ENCODE assay signal across 16 mouse cellular contexts in genomic region chr14:98929276-98929675, GRCm38 (mm10).
DNase-seq lines count a peak whose midpoint lies in the region; ATAC-seq and TF ChIP-seq lines count a peak whose summit lies in the region.
"Had no signal": no experiment of that assay in that cellular context is flagged by ENCODE, and none has a peak within 500 bp of the region (broad histone marks: within the 10 kb centered on the region; RNA-seq: fewer than 3 reads in every experiment).

No protein-coding gene starts in this region.

- intact Hi-C loops in heart, postnatal 10 days (cut with DNase I), result no loop called here

- no peak for TF ChIP-seq CTCF in liver, postnatal 0 days (IDR thresholded peaks at IDR 0.05; ENCODE audit: low read depth)

- no peak for TF ChIP-seq EP300 in liver, postnatal 0 days (IDR thresholded peaks at IDR 0.05; ENCODE audit: low read depth)

- no peak overlapping the region for H3K4me2 ChIP-seq in liver, postnatal 0 days (ENCODE audit: low read depth, low read length)
- H3K4me2 ChIP-seq in liver, embryonic 11.5 days, result no peak overlapping the region
- no peak overlapping the region for H3K4me2 ChIP-seq in hindbrain, embryonic 14.5 days (replicated peaks)
- H3K4me2 ChIP-seq: embryonic facial prominence, embryonic 15.5 days; hindbrain, embryonic 13.5 days; limb, embryonic 12.5 days; neural tube, embryonic 12.5 days; stomach, embryonic 15.5 days had no signal

- no peaks in the 10 kb centered on the region for H3K27me3 ChIP-seq in liver, postnatal 0 days (ENCODE audit: insufficient read depth, low read length)
- H3K27me3 ChIP-seq in liver, embryonic 11.5 days (replicated peaks; ENCODE audit: control insufficient read depth, insufficient read depth, low read length), result no peaks in the 10 kb centered on the region
- no peaks in the 10 kb centered on the region for H3K27me3 ChIP-seq in hindbrain, embryonic 14.5 days (ENCODE audit: control insufficient read depth, insufficient read depth, low read length)
- H3K27me3 ChIP-seq: embryonic facial prominence, embryonic 15.5 days; hindbrain, embryonic 13.5 days; limb, embryonic 12.5 days; megakaryocyte, embryonic 14.5 days; neural tube, embryonic 12.5 days; stomach, embryonic 15.5 days had no signal

- no peaks in the 10 kb centered on the region for H3K36me3 ChIP-seq in liver, postnatal 0 days (replicated peaks; ENCODE audit: insufficient read depth, low read length)
- H3K36me3 ChIP-seq in liver, embryonic 11.5 days (ENCODE audit: control insufficient read depth, insufficient read depth, low read length), result no peaks in the 10 kb centered on the region
- H3K36me3 ChIP-seq in hindbrain, embryonic 14.5 days (replicated peaks; ENCODE audit: control insufficient read depth, insufficient read depth), result no peaks in the 10 kb centered on the region
- H3K36me3 ChIP-seq: embryonic facial prominence, embryonic 15.5 days; hindbrain, embryonic 13.5 days; limb, embryonic 12.5 days; neural tube, embryonic 12.5 days; stomach, embryonic 15.5 days had no signal

- WGBS in liver, postnatal 0 days (ENCODE audit: insufficient replicate concordance), result 50% methylated on average over 2 of the region's 2 CpGs
- 62% methylated on average over 2 of the region's 2 CpGs for WGBS in liver, embryonic 11.5 days
- 88% methylated on average over 2 of the region's 2 CpGs for WGBS in hindbrain, embryonic 14.5 days

- no peak overlapping the region for H3K9ac ChIP-seq in liver, postnatal 0 days (replicated peaks)
- H3K9ac ChIP-seq in liver, embryonic 11.5 days (ENCODE audit: low read depth, low read length), result no peak overlapping the region
- H3K9ac ChIP-seq in hindbrain, embryonic 14.5 days, result no peak overlapping the region
- H3K9ac ChIP-seq: embryonic facial prominence, embryonic 15.5 days; hindbrain, embryonic 13.5 days; limb, embryonic 12.5 days; neural tube, embryonic 12.5 days; stomach, embryonic 15.5 days had no signal

- H3K4me3 ChIP-seq in liver, postnatal 0 days (ENCODE audit: low read depth, low read length), result no peak overlapping the region
- no peak overlapping the region for H3K4me3 ChIP-seq in liver, embryonic 11.5 days (ENCODE audit: low read depth, low read length)
- no peak overlapping the region for H3K4me3 ChIP-seq in hindbrain, embryonic 14.5 days (replicated peaks; ENCODE audit: low read length)
- H3K4me3 ChIP-seq: embryonic facial prominence, embryonic 15.5 days; hindbrain, embryonic 13.5 days; limb, embryonic 12.5 days; megakaryocyte, embryonic 14.5 days; neural tube, embryonic 12.5 days; stomach, embryonic 15.5 days had no signal

- no peaks in the 10 kb centered on the region for H3K9me3 ChIP-seq in liver, postnatal 0 days (ENCODE audit: low read length)
- H3K9me3 ChIP-seq in liver, embryonic 11.5 days (ENCODE audit: control insufficient read depth, low read length), result no peaks in the 10 kb centered on the region
- no peaks in the 10 kb centered on the region for H3K9me3 ChIP-seq in hindbrain, embryonic 14.5 days (ENCODE audit: control insufficient read depth, low read length)
- H3K9me3 ChIP-seq: embryonic facial prominence, embryonic 15.5 days; hindbrain, embryonic 13.5 days; limb, embryonic 12.5 days; neural tube, embryonic 12.5 days; stomach, embryonic 15.5 days had no signal

- H3K27ac ChIP-seq in liver, postnatal 0 days (ENCODE audit: low read depth), result no peak overlapping the region
- H3K27ac ChIP-seq in liver, embryonic 11.5 days (ENCODE audit: low read depth, low read length), result no peak overlapping the region
- H3K27ac ChIP-seq in hindbrain, embryonic 14.5 days, result no peak overlapping the region
- H3K27ac ChIP-seq: embryonic facial prominence, embryonic 15.5 days; hindbrain, embryonic 13.5 days; limb, embryonic 12.5 days; neural tube, embryonic 12.5 days; stomach, embryonic 15.5 days had no signal

- peak; percentile 22 for DNase-seq in liver, postnatal 0 days
- DNase-seq in liver, embryonic 11.5 days (ENCODE audit: low spot score), result no peak
- DNase-seq in adipocyte (ENCODE audit: low spot score), result peak; percentile 56
- peak; percentile 52 to 59 for DNase-seq in heart, postnatal 10 days
- peak; percentile 52 for DNase-seq in lung, postnatal 10 days
- no peak for DNase-seq in cerebellum, postnatal 4 days (ENCODE audit: low spot score in 2 of 2)
- no peak for DNase-seq in hindbrain, embryonic 14.5 days (ENCODE audit: low spot score)
- no peak for DNase-seq in cerebellum, adult 9-11 months
- DNase-seq: cerebellum, adult 9-10 months; right cerebral cortex, adult 18-20 months had no signal

- ATAC-seq in liver, postnatal 0 days, result no peak
- ATAC-seq in liver, embryonic 11.5 days (replicated peaks; ENCODE audit: low FRiP score), result no peak
- ATAC-seq in hindbrain, embryonic 14.5 days (ENCODE audit: low FRiP score), result no peak

- no peaks in the 10 kb centered on the region for H3K4me1 ChIP-seq in liver, postnatal 0 days (ENCODE audit: insufficient read depth)
- no peaks in the 10 kb centered on the region for H3K4me1 ChIP-seq in liver, embryonic 11.5 days (replicated peaks; ENCODE audit: control insufficient read depth, insufficient read depth, low read length)
- no peaks in the 10 kb centered on the region; the same call in 1 of the 2 replicates for H3K4me1 ChIP-seq in hindbrain, embryonic 14.5 days (replicated peaks; ENCODE audit: control insufficient read depth, insufficient read depth, low read length)
- H3K4me1 ChIP-seq: embryonic facial prominence, embryonic 15.5 days; limb, embryonic 12.5 days; stomach, embryonic 15.5 days had no signal

Comparison
In these comparisons a context has a peak if more than half of its experiments do, and no peak if none do; other contexts are left out.
1. DNase-seq: peak in liver, postnatal 0 days (single experiment), adipocyte (single experiment), heart, postnatal 10 days (2 of 2) and lung, postnatal 10 days (single experiment); none in liver, embryonic 11.5 days (single experiment), cerebellum, postnatal 4 days (0 of 2), hindbrain, embryonic 14.5 days (single experiment) and cerebellum, adult 9-11 months (single experiment).